Mouse (Mus musculus) kidney, postnatal 0 days (tissue): ENCODE measurements around the gene Cherp. TPM values are rescaled to one million over a fixed set of nuclear protein-coding genes. Genes with fewer than 3 reads are reported as not detected.

Source experiments
- ATAC-seq: fragments of 200-750 bp; cut with Nextera tagmentation; replicated peaks from 2 replicates; pipeline ENCODE4 v1.8.0; 2017; ENCODE audit warnings: low read depth, moderate number of reproducible peaks, moderate TSS enrichment, moderate library complexity; ENCODE audit not compliant: low FRiP score
- DNase-seq: peaks from one replicate; pipeline ENCODE4 v3.0.0-alpha.2; 2016; ENCODE audit warnings: low spot score
- H3K27ac ChIP-seq: fragments of 300-500 bp; sonication (generic); 2 replicates; pipeline ENCODE4 v1.5.1; 2014; ENCODE audit warnings: mild to moderate bottlenecking
- H3K27me3 ChIP-seq: fragments of 300-500 bp; sonication (generic); 2 replicates; pipeline ENCODE4 v1.6.1; 2014; ENCODE audit warnings: low read length, mixed read lengths; ENCODE audit not compliant: insufficient read depth
- H3K36me3 ChIP-seq: fragments of 300-500 bp; sonication (generic); 2 replicates; pipeline ENCODE4 v1.6.1; 2014; ENCODE audit warnings: low read length, mixed read lengths; ENCODE audit not compliant: insufficient read depth
- H3K4me1 ChIP-seq: fragments of 300-500 bp; sonication (generic); replicated peaks from 2 replicates; pipeline ENCODE4 v1.6.1; 2014; ENCODE audit warnings: antibody characterized with exemption, low read length, mixed read lengths; ENCODE audit not compliant: insufficient read depth
- H3K4me2 ChIP-seq: fragments of 300-500 bp; sonication (generic); 2 replicates; pipeline ENCODE4 v1.6.1; 2014; ENCODE audit warnings: mild to moderate bottlenecking, low read length, moderate library complexity, mixed read lengths
- H3K4me3 ChIP-seq: fragments of 300-500 bp; sonication (generic); replicated peaks from 2 replicates; pipeline ENCODE4 v1.5.1; 2014; ENCODE audit warnings: low read depth, low read length
- H3K9ac ChIP-seq: fragments of 300-500 bp; sonication (generic); 2 replicates; pipeline ENCODE4 v1.6.1; 2014; ENCODE audit warnings: low read depth, low read length
- H3K9me3 ChIP-seq: fragments of 300-500 bp; sonication (generic); replicated peaks from 2 replicates; pipeline ENCODE4 v1.6.1; 2016; ENCODE audit warnings: low read length, inconsistent platforms, mixed read lengths
- CTCF ChIP-seq: IDR thresholded peaks from 2 replicates; pipeline ENCODE4 v1.5.1; 2016; ENCODE audit warnings: antibody characterized with exemption, low read depth, mild to moderate bottlenecking, moderate library complexity
- WGBS: fragments of 180-500 bp; shearing (Covaris S2); extraction: QIAGEN DNeasy Blood & Tissue Kit; methylation state at CpG from one replicate; pipeline ENCODE4 v1.1.7; 2014; 5-methylcytosine and 5-hydroxymethylcytosine counted together
- polyA plus RNA-seq: library from polyadenylated mRNA; unstranded; fragments of >200 nt; fragmentation: Nextera tagmentation; extraction: Ambion mirVana; gene quantifications from 2 replicates; pipeline ENCODE4 v1.2.1, GENCODE M21; 2015

Cherp gene
- polyA plus RNA-seq, 1 experiment from 2014 or later, result 39.1 TPM

- H3K9ac ChIP-seq, result no peak overlapping the region
- no peak for ATAC-seq
- TF ChIP-seq CTCF, result no peak
- no peak for DNase-seq
- no peaks in the 10 kb centered on the region for H3K27me3 ChIP-seq
- H3K27ac ChIP-seq, result no peak overlapping the region
- 92% methylated on average over 19 of the region's 19 CpGs for WGBS
- no peak overlapping the region for H3K4me2 ChIP-seq
- no peak overlapping the region for H3K4me3 ChIP-seq
- peaks cover 3% of the 10 kb centered on the region; the same call in 1 of the 2 replicates for H3K4me1 ChIP-seq
- no peaks in the 10 kb centered on the region for H3K9me3 ChIP-seq
- peaks cover 21% of the 10 kb centered on the region; the same call in 1 of the 2 replicates for H3K36me3 ChIP-seq
Observed at GRCm38 (mm10) chr8:72496217-72496616, 21.2 kb upstream of the Cherp start.

DNA sequence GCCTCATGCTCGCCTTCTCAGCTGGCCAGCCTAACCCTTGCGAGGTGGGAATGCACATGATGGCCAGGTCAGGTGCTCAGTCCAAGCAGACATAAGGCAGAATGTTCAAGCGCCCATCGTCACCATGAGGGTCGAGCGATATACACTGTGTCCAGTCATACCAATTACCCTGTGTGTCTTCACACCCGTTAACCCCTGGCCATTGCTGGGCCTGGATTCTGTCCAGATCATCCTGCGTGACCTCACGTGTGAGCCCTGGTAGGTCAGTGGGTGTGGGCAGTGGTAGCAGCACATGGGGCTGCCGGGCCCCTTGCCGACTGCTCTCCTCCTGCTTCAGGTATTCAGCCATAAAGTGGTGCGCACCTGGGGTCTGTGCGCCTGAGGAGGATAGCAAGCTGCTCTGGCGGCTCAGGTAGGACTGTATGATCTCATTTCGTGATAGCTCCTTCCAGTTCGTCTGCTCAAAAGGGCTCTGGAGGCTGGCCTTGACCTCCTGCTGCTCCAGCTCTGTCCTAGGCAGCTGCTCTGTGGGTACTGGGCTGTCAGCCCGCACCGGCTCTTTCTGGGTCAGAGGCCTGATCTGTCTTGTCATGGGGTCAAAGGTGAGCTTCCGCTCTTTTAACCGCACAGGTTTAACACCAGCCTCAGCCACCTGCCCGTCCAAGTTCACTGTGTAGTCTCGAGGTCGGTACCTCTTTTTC is 20.5 kb upstream of the Cherp start:
- Histone ChIP-seq H3K4me1 (peaks cover 3% of the 10 kb centered on the region; the same call in 1 of the 2 replicates), H3K9ac (no peak overlapping the region), H3K9me3 (no peaks in the 10 kb centered on the region), H3K36me3 (peaks cover 21% of the 10 kb centered on the region; the same call in 1 of the 2 replicates), H3K4me2 (no peak overlapping the region), H3K4me3 (no peak overlapping the region), H3K27ac (no peak overlapping the region), H3K27me3 (no peaks in the 10 kb centered on the region)
- 85% methylated on average over 23 of the region's 23 CpGs for WGBS
- DNase-seq (no peak), ATAC-seq (no peak)
- no peak for TF ChIP-seq CTCF

DNA sequence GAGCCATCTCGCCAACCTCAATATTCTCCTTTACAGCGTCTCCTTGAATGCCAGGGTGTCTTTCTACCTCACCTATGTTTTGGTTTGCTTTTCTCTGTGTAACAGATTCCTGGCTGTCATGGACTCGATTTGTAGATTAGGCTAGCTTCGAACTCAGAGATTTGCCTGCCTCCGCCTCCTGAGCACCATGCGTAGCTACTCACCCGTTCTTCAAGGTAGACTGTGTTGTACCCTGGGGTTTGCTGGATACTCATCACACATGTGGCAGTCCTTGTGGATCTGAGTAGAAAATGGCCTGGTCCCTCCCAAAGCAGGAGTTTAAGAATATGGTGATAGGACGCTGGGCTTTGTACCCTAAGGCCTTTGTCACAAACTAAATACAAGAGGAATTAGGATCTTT is 18.4 kb upstream of the Cherp start:
- ATAC-seq, result no peak
- Histone ChIP-seq H3K4me3 (peak overlapping the region; percentile 95), H3K4me1 (peaks cover 3% of the 10 kb centered on the region; the same call in 1 of the 2 replicates), H3K36me3 (peaks cover 26% of the 10 kb centered on the region; the same call in 1 of the 2 replicates), H3K27ac (peak overlapping the region; percentile 69), H3K4me2 (peak overlapping the region; percentile 82), H3K9ac (peak overlapping the region; percentile 51; the same call in 1 of the 2 replicates), H3K9me3 (no peaks in the 10 kb centered on the region), H3K27me3 (no peaks in the 10 kb centered on the region)
- WGBS, result 10% methylated on average over 8 of the region's 8 CpGs
- TF ChIP-seq CTCF, result no peak
- DNase-seq, result peak; percentile 7

GRCm38 (mm10) chr8:72492622-72493081 is 17.6 kb upstream of the Cherp start:
- DNase-seq, result peak; percentile 98
- Histone ChIP-seq H3K27ac (peak overlapping the region; percentile 85), H3K27me3 (no peaks in the 10 kb centered on the region), H3K36me3 (peaks cover 31% of the 10 kb centered on the region; the same call in 1 of the 2 replicates), H3K4me3 (peak overlapping the region; percentile 95), H3K4me1 (peaks cover 3% of the 10 kb centered on the region; the same call in 1 of the 2 replicates), H3K9ac (peak overlapping the region; percentile 82), H3K4me2 (peak overlapping the region; percentile 89), H3K9me3 (no peaks in the 10 kb centered on the region)
- peak; percentile 99 for ATAC-seq
- under 1% methylated on average over 51 of the region's 56 CpGs for WGBS
- no peak for TF ChIP-seq CTCF

DNA sequence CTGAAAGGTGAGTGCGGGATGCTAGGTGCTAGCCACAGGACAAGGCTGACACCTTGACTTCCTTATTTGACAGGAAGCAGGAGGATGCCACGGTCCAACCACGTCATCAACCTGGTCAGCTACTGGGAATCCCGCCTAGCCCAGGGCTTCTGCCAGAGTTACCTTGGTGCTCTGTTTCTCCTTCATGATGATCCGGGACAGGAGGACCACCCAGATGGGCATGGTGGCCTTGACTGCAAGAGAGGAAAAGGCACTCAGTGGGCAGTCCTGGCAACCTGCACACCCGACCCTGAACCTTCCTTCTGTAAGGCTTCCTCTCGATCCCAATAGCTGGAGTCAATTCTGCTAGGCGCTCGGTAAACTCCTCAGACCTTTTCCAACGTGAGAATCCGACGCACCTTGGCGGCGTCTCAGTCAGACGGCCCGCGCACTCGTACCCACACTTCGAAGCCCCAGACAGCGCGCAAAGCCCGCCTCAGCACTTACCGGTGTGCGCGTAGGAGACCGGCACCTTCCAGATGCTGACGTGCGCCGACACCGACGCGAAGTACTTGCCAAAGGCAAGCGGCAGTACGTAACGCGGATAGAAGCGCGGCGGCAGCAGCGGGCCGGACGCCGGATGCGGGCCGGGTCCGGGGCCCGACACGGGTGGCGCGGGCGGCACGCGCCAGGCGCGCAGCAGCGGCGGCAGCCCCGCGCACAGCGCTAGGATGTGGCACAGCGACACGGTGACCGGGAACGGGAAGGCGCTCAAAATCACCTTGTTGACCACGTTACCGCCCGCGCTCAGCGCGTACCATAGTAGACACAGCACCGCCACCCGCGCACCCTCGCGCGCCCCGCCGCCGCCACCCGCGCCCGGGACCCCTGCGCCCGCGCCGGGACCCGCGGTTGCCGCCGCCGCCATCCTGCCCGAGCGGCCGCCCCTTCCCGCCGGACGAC is 16.9 kb upstream of the Cherp start, which contains the start of gene Slc35e1:
Gene Slc35e1, minus strand, starts transcription at position 935 of the 942 bp plus-strand sequence.
- Histone ChIP-seq H3K36me3 (peaks cover 30% of the 10 kb centered on the region; the same call in 1 of the 2 replicates), H3K9me3 (no peaks in the 10 kb centered on the region), H3K4me1 (peaks cover 3% of the 10 kb centered on the region; the same call in 1 of the 2 replicates), H3K4me2 (peak within 1 kb of the TSS; percentile 89), H3K27ac (peak within 1 kb of the TSS; percentile 85), H3K9ac (peak within 1 kb of the TSS; percentile 82), H3K27me3 (no peaks in the 10 kb centered on the region), H3K4me3 (peak within 1 kb of the TSS; percentile 95)
- ATAC-seq (peak; percentile 37), DNase-seq (peak; percentile 44)
- under 1% methylated on average over 95 of the region's 98 CpGs for WGBS
- no peak for TF ChIP-seq CTCF

DNA sequence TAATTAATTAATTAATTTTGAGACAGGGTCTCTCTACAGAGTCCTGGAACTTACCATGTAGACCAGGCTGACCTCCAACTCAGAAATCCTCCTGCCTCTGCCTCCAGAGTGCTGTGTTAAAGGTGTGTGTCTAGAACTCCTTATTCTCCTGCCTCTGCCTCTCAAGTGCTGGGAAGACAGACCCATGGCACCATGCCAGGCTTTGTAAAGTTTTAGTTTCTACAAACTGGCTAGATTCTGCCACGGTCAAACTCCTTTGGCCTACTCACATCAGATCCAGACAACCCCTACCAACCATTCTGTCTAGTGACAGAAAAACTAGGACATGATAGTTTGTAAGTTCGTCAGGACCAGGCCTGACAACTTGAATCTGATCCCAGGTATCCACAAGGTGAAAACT is 16.0 kb upstream of the Cherp start:
- Histone ChIP-seq H3K4me3 (no peak overlapping the region), H3K36me3 (peaks cover 20% of the 10 kb centered on the region; the same call in 1 of the 2 replicates), H3K27me3 (no peaks in the 10 kb centered on the region), H3K9me3 (no peaks in the 10 kb centered on the region), H3K27ac (no peak overlapping the region), H3K9ac (peak overlapping the region; percentile 82; the same call in 1 of the 2 replicates), H3K4me2 (peak overlapping the region; percentile 89), H3K4me1 (peaks cover 3% of the 10 kb centered on the region; the same call in 1 of the 2 replicates)
- ATAC-seq, result no peak
- DNase-seq, result no peak
- no peak for TF ChIP-seq CTCF
- WGBS, result 73% methylated on average over 2 of the region's 2 CpGs
